Mouse (Mus musculus): ENCODE data around the gene Grid2ip. TPM values are rescaled to one million over a fixed set of nuclear protein-coding genes. Genes with fewer than 3 reads are reported as not detected.

Gene Grid2ip
- 0.51 and 0.87 TPM in 2 replicates for polyA plus RNA-seq (2014; fragmentation: Nextera tagmentation; extraction: Ambion mirVana)

DNA sequence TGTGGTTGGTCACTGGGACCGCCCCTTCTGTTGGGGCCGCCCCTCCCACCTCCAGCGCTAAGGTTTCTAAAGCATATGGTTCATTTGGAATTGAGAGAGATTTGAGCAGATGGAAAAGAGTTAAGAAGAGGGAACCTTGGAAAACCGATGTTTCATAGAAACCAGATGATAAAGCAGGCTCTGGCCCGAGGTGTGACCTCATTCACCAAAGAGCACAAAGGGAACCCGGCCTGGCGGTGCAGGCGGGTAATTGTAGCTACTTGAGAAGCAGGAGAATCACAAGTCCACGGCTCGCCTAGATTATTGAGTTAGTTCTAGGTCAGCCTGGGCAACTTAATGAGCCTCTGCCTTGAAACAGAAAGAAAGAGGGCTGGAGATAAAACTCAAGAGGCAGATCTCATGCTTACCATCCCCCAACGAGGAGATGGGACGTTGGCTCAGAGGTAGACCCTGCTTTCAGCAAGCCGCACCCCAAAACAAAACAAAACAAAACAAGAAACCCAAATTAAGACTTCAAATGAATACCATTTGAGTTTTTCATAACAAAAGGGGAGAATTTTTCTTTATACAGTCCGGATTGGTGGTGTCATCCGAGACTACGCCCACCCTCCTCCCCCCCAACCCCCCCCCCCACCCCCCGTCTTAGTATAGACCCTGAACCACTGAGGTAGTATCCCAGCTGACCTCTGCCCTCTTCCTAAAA lies at the start of gene Grid2ip:
Grid2ip (plus strand) TSS at position 653 of the 703 bp plus-strand sequence.
- Histone ChIP-seq H3K27ac (replicated peaks; ENCODE audit: low read depth, low read length) (no peak within 1 kb of the TSS), H3K36me3 (ENCODE audit: control insufficient read depth, insufficient read depth, low read length) (no peaks in the 10 kb centered on the region), H3K4me2 (ENCODE audit: low read depth, low read length) (peak within 1 kb of the TSS; percentile 51), H3K27me3 (replicated peaks; ENCODE audit: control insufficient read depth, insufficient read depth, low read length) (peaks cover 12% of the 10 kb centered on the region), H3K4me3 (ENCODE audit: low read depth, low read length) (peak within 1 kb of the TSS; percentile 26), H3K9me3 (ENCODE audit: control insufficient read depth, low read length) (0 out of 2 replicates have a peak, but pooled peaks cover 2% of the 10 kb centered on the region), H3K9ac (ENCODE audit: low read depth, low read length) (peak within 1 kb of the TSS; percentile 57), H3K4me1 (ENCODE audit: control insufficient read depth, insufficient read depth, low read length) (peaks cover 10% of the 10 kb centered on the region)
- 17% methylated on average over 16 of the region's 17 CpGs for whole genome bisulfite sequencing
- ATAC-seq (ENCODE audit: low read depth) = peak; percentile 22; the same call in 1 of the 2 replicates
- peak; percentile 11 for DNase-seq (ENCODE audit: low spot score)

- H3K36me3 ChIP-seq (ENCODE audit: control insufficient read depth, insufficient read depth, low read length) = peaks cover 89% of the 10 kb centered on the region
- ATAC-seq (ENCODE audit: low read depth) (no peak), DNase-seq (ENCODE audit: low spot score) (no peak)
- no peaks in the 10 kb centered on the region for H3K9me3 ChIP-seq (ENCODE audit: control insufficient read depth, low read length)
- peaks cover 8% of the 10 kb centered on the region; the same call in 1 of the 2 replicates for H3K4me1 ChIP-seq (ENCODE audit: control insufficient read depth, insufficient read depth, low read length)
- no peaks in the 10 kb centered on the region for H3K27me3 ChIP-seq (replicated peaks; ENCODE audit: control insufficient read depth, insufficient read depth, low read length)
- H3K4me2 ChIP-seq (ENCODE audit: low read depth, low read length) = no peak overlapping the region
- H3K27ac ChIP-seq (replicated peaks; ENCODE audit: low read depth, low read length) = no peak overlapping the region
- no peak overlapping the region for H3K9ac ChIP-seq (ENCODE audit: low read depth, low read length)
- H3K4me3 ChIP-seq (ENCODE audit: low read depth, low read length) = no peak overlapping the region
- WGBS = 93% methylated on average over 5 of the region's 5 CpGs
These were observed 48.3 kb upstream of the Grid2ip start for GRCm38 (mm10) chr5:143308825-143309224.

DNA sequence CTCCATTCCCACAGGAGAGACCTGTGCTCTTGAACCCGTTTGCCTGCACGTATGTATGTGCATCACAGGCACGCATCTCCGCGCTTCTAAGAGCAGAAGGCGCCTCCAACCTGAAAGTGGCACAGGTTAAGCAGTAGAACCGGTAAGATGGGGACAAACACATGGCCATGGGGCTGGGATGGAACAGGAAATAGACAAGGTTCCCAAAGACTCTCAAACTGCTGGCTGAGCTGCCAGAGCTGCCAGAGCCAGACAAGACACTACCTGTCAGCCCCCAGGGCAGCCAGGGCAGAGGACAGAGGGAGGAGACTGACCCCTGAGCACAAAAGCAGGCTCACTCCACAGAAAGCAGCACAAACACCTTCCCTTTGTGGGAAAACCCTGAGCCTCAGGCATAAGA lies 47.2 kb upstream of the Grid2ip start:
- peaks cover 12% of the 10 kb centered on the region; the same call in 1 of the 2 replicates for H3K4me1 ChIP-seq (ENCODE audit: control insufficient read depth, insufficient read depth, low read length)
- ATAC-seq (ENCODE audit: low read depth) (no peak), DNase-seq (ENCODE audit: low spot score) (no peak)
- no peaks in the 10 kb centered on the region for H3K9me3 ChIP-seq (ENCODE audit: control insufficient read depth, low read length)
- H3K9ac ChIP-seq (ENCODE audit: low read depth, low read length) = no peak overlapping the region
- H3K4me3 ChIP-seq (ENCODE audit: low read depth, low read length) = no peak overlapping the region
- H3K27me3 ChIP-seq (replicated peaks; ENCODE audit: control insufficient read depth, insufficient read depth, low read length) = no peaks in the 10 kb centered on the region
- H3K4me2 ChIP-seq (ENCODE audit: low read depth, low read length) = no peak overlapping the region
- 82% methylated on average over 7 of the region's 7 CpGs for WGBS
- no peak overlapping the region for H3K27ac ChIP-seq (replicated peaks; ENCODE audit: low read depth, low read length)
- H3K36me3 ChIP-seq (ENCODE audit: control insufficient read depth, insufficient read depth, low read length) = peaks cover 80% of the 10 kb centered on the region

- no peak overlapping the region for H3K4me3 ChIP-seq (ENCODE audit: low read depth, low read length)
- WGBS = 66% methylated on average over 8 of the region's 8 CpGs
- H3K4me2 ChIP-seq (ENCODE audit: low read depth, low read length) = no peak overlapping the region
- H3K27ac ChIP-seq (replicated peaks; ENCODE audit: low read depth, low read length) = no peak overlapping the region
- no peaks in the 10 kb centered on the region for H3K27me3 ChIP-seq (replicated peaks; ENCODE audit: control insufficient read depth, insufficient read depth, low read length)
- peak; percentile 72 for DNase-seq (ENCODE audit: low spot score)
- no peak for ATAC-seq (ENCODE audit: low read depth)
- no peak overlapping the region for H3K9ac ChIP-seq (ENCODE audit: low read depth, low read length)
- H3K9me3 ChIP-seq (ENCODE audit: control insufficient read depth, low read length) = no peaks in the 10 kb centered on the region
- peaks cover 12% of the 10 kb centered on the region; the same call in 1 of the 2 replicates for H3K4me1 ChIP-seq (ENCODE audit: control insufficient read depth, insufficient read depth, low read length)
- H3K36me3 ChIP-seq (ENCODE audit: control insufficient read depth, insufficient read depth, low read length) = peaks cover 71% of the 10 kb centered on the region
These were observed 45.3 kb upstream of the Grid2ip start for GRCm38 (mm10) chr5:143311886-143312285.

GRCm38 (mm10) chr5:143314183-143314729 lies 42.9 kb upstream of the Grid2ip start:
- Histone ChIP-seq H3K4me1 (ENCODE audit: control insufficient read depth, insufficient read depth, low read length) (peaks cover 12% of the 10 kb centered on the region; the same call in 1 of the 2 replicates), H3K36me3 (ENCODE audit: control insufficient read depth, insufficient read depth, low read length) (peaks cover 69% of the 10 kb centered on the region), H3K9me3 (ENCODE audit: control insufficient read depth, low read length) (no peaks in the 10 kb centered on the region), H3K9ac (ENCODE audit: low read depth, low read length) (peak overlapping the region; percentile 97), H3K4me3 (ENCODE audit: low read depth, low read length) (peak overlapping the region; percentile 92), H3K27ac (replicated peaks; ENCODE audit: low read depth, low read length) (no peak overlapping the region), H3K4me2 (ENCODE audit: low read depth, low read length) (peak overlapping the region; percentile 54), H3K27me3 (replicated peaks; ENCODE audit: control insufficient read depth, insufficient read depth, low read length) (no peaks in the 10 kb centered on the region)
- ATAC-seq (ENCODE audit: low read depth) (no peak), DNase-seq (ENCODE audit: low spot score) (peak; percentile 48)
- WGBS = 3% methylated on average over 16 of the region's 16 CpGs

DNA sequence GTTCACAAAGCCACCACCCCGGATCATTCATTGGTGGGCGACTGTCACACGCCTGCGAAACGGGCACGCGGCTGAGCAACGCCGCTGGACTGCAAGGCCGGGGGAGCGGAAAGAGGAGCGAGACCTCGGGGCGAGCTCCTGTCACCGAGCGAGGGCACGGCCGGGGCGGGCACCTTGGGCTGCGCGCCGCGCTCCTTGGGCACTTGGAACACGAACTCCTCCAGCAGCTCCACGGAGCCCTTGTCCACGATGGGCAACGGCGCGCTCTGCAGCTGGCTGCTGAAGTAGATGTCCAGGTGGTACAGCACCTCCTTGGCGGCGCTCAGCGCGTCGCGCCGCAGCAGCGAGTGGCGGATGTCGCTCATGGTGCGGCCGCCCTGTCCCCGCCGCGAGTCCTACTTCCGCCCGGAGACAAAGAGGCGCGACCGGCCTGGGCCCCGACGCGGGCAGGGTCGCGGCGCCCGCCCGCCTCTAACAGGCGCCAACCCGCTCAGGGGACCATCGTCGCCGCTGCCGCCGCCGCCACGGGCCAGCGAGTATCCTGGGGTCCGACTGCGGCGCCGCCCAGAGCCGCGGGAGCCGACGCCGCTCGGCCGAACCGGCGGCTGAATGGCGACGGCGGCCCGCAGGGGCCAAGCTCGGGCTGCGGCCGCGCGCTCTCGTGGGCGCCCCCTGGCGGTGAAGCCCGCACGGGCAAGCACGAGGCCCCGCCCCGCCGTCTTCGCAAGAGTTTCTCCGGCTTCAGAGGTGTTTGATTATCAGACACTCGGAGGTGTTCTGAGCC lies 42.2 kb upstream of the Grid2ip start, which contains the start of gene E130309D02Rik:
E130309D02Rik (minus strand) TSS at position 631 of the 784 bp plus-strand sequence.
- Histone ChIP-seq H3K4me3 (ENCODE audit: low read depth, low read length) (peak within 1 kb of the TSS; percentile 92), H3K4me2 (ENCODE audit: low read depth, low read length) (peak within 1 kb of the TSS; percentile 54), H3K9me3 (ENCODE audit: control insufficient read depth, low read length) (no peaks in the 10 kb centered on the region), H3K27ac (replicated peaks; ENCODE audit: low read depth, low read length) (peak within 1 kb of the TSS; percentile 88), H3K36me3 (ENCODE audit: control insufficient read depth, insufficient read depth, low read length) (peaks cover 69% of the 10 kb centered on the region), H3K4me1 (ENCODE audit: control insufficient read depth, insufficient read depth, low read length) (peaks cover 12% of the 10 kb centered on the region; the same call in 1 of the 2 replicates), H3K27me3 (replicated peaks; ENCODE audit: control insufficient read depth, insufficient read depth, low read length) (no peaks in the 10 kb centered on the region), H3K9ac (ENCODE audit: low read depth, low read length) (peak within 1 kb of the TSS; percentile 97)
- under 1% methylated on average over 29 of the region's 101 CpGs for WGBS
- ATAC-seq (ENCODE audit: low read depth) = peak; percentile 86
- peak; percentile 84 for DNase-seq (ENCODE audit: low spot score)

GRCm38 (mm10) chr5:143315514-143315888 lies 41.6 kb upstream of the Grid2ip start:
- peaks cover 69% of the 10 kb centered on the region for H3K36me3 ChIP-seq (ENCODE audit: control insufficient read depth, insufficient read depth, low read length)
- WGBS = 13% methylated on average over 8 of the region's 8 CpGs
- peak overlapping the region; percentile 54 for H3K4me2 ChIP-seq (ENCODE audit: low read depth, low read length)
- H3K9ac ChIP-seq (ENCODE audit: low read depth, low read length) = peak overlapping the region; percentile 97
- no peaks in the 10 kb centered on the region for H3K9me3 ChIP-seq (ENCODE audit: control insufficient read depth, low read length)
- DNase-seq (ENCODE audit: low spot score) (no peak), ATAC-seq (ENCODE audit: low read depth) (peak; percentile 19)
- H3K4me3 ChIP-seq (ENCODE audit: low read depth, low read length) = peak overlapping the region; percentile 92
- H3K27ac ChIP-seq (replicated peaks; ENCODE audit: low read depth, low read length) = no peak overlapping the region
- H3K27me3 ChIP-seq (replicated peaks; ENCODE audit: control insufficient read depth, insufficient read depth, low read length) = no peaks in the 10 kb centered on the region
- H3K4me1 ChIP-seq (ENCODE audit: control insufficient read depth, insufficient read depth, low read length) = peaks cover 12% of the 10 kb centered on the region; the same call in 1 of the 2 replicates

- WGBS = 89% methylated on average over 5 of the region's 5 CpGs
These were observed 40.4 kb upstream of the Grid2ip start for GRCm38 (mm10) chr5:143316605-143317287.

More at GRCm38 (mm10) chr5:143316605-143317287, 40.4 kb upstream of the Grid2ip start:
- no peaks in the 10 kb centered on the region for H3K27me3 ChIP-seq (replicated peaks; ENCODE audit: control insufficient read depth, insufficient read depth, low read length)
- H3K4me1 ChIP-seq (ENCODE audit: control insufficient read depth, insufficient read depth, low read length) = peaks cover 12% of the 10 kb centered on the region; the same call in 1 of the 2 replicates
- peaks cover 67% of the 10 kb centered on the region for H3K36me3 ChIP-seq (ENCODE audit: control insufficient read depth, insufficient read depth, low read length)
- H3K4me2 ChIP-seq (ENCODE audit: low read depth, low read length) = no peak overlapping the region
- no peak overlapping the region for H3K4me3 ChIP-seq (ENCODE audit: low read depth, low read length)
- no peak overlapping the region for H3K9ac ChIP-seq (ENCODE audit: low read depth, low read length)
- H3K27ac ChIP-seq (replicated peaks; ENCODE audit: low read depth, low read length) = no peak overlapping the region
- DNase-seq (ENCODE audit: low spot score) = no peak
- ATAC-seq (ENCODE audit: low read depth) = no peak
- no peaks in the 10 kb centered on the region for H3K9me3 ChIP-seq (ENCODE audit: control insufficient read depth, low read length)

Measured in embryonic facial prominence, embryonic 14.5 days (tissue).